Mouse (Mus musculus) right cerebral cortex, postnatal 14 days (tissue): ENCODE measurements around the gene Ralgapa2.

Source experiments
- DNase-seq: peaks from one replicate; pipeline ENCODE4 v3.0.0; 2022

Gene Ralgapa2

DNA sequence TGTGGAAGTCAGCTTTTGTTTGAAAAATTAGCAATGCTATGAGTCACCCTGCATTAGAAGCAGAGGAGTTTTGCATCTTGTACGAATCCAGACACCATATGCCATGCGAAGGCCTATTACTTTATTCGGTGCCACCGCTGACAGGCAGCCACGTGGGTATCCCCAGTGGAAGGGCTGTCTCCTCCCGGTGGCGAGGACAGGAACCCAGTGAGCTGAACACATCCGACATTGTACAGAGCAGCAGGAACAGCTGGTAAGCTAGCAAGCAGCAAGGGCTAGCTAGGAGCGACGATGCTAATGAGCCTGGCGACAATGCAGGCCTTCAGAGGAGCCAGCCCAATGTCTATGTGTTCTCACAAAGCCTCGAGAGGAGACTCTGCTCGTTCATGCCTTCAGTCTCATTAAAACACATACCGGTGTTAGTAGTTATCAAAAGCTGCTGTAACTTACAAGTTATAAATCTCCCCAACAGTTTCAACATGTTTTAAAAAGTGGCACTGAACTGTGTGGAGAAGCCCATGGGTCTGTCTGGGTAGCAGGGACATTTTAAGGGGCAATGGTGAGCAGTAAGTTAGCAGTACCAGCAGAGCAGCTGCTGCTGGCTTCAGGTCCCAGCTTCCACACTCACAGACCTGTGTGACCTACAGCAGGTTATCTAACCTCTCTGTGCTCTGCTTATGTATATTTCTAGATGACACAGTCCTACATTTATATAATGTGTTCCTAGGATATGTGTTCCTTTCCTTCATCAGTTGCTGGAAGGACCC, 221.1 kb downstream of the Ralgapa2 start:
- peak; percentile 41 for DNase-seq

DNA sequence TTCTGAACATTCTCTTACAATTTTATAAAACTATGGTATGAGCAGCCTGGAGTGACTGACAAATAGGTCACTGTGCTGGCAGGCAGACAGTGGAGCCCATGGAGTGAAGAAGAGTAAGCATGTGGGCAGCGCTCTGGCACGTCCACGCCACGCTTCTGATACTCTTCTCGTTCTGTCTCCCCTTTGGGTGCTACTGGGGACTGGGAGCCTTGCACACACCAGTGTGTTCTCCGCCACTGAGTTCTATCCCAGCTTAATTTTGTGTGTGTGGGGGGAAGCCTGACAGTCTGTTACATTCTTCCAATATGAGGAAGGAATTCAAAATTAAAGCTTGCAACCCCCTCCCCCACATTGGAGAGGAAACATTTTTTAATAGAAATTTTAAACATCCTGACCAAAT, 221.8 kb downstream of the Ralgapa2 start:
- DNase-seq = no peak

DNA sequence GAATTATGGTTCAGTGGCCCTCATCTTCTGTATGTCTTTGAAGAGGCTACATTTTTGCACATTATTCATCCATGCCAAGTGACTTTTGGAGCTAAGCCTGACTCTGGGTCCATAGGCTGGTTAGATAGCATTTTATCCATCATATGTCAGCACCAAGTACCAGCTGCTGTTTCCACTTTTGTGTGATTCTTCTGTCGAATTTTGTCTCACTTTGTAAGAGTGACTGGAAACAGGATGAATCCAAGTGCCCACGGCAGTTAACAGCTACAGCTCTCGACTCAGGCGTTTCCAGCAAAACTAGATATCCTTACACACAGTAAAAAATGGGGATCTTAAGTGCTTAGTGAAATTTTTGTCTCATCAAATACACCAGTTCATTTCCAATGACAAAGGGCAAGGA, 222.8 kb downstream of the Ralgapa2 start:
- DNase-seq = no peak

DNA sequence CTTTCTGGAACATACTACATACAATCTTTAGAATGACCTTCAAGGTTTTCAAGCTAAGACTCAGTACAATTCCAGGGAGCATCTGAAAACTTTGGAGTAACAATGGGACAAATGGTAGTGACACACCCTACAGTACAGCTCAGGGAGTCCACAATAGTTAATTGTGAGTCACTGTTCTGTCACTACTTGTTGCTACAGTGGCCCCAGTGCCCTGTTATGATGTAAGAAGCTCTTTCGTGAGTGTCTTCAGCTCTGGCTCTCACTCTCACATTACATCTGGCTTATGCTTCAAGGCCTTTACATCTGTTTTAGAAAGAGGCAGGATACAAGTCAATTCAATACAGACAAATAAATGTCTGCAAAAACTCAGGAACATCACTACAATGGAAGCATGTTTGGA, 223.8 kb downstream of the Ralgapa2 start:
- DNase-seq = no peak

DNA sequence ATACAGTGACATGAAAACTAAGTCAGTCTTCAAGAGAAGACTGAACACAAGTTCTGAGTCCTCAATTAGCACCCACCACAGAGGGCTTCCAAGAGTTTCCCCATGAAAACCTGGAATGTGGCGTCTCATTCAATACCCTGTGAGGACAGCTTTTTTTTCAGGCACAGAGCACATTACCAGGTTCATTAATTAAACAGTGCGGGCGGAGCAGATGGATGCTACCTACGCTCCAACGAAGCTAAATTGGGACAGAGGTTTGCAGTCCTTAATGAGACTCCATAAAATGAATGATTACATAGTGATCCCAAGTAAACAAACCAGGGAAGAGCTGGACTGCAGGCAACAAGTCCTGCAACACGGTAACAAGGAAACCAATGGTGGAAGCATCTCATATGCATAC, 224.6 kb downstream of the Ralgapa2 start:
- DNase-seq = no peak

DNA sequence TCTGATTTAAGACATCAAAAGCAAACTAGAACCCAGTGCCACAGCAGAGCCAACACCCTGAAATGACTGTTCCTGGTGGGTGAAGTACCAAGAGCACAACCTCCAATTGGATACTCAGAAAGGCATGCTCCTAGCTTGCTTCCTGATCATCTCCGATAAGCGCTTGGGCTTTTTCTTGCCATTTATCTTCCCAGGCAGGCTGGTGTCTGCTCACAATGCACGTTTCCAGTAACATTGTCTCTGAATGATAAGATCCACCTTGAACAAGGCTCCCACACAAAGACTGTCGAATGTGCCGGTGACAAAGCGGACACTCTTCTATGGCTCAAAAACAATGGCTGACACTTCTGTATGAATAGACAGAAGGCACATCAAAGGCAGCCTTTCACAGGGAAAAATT, 230.8 kb downstream of the Ralgapa2 start:
- no peak for DNase-seq

DNA sequence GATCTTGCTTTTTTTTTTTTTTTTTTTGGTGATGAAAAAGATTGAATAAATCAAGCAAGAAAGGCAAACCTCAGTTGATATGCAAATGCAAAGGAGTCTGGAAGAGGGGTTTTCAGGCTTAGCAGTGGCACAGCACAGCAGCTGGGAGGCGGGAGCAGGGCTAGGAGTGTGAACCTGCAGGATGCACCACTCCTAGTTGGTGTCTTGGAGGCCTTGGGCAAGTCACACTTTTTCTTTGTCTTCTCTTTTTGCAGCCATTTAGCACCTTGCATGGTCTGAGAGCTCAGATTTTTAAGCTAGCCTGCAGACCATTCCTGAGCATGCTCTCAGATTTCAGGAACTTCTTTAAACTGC, 231.2 kb downstream of the Ralgapa2 start:
- no peak for DNase-seq

DNA sequence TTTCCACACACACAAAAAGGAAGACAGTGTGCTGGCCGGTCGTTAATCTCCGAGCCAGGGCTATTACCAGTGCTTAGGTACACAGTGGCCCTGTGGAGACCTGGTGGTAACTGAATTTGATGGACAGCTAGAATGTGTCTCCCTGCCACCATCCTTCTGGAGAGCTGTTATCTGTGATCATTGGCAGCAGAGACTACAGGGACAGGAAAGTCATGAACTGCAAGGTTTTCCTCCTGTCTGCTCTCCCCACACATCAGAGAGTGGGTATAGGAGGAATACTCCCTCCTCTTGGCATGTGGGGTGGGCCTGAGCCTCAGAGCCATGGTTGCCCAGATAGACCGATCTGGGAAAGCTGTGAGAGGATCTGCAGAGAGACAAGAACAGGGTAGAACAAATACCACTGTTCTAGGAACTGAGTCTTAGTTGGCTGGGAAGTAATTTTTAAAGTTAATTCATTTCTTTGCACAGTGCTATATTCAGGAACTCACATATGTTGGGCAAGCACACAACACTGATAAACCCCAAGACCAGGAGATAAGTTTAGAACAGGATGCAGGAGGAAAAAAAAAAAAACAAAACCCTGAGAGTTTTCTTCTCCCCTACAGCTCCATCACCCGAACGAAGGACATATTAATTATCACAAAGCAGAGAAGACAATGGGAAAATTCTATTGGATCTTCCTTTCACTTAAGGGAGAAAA, 231.8 kb downstream of the Ralgapa2 start:
- no peak for DNase-seq

DNA sequence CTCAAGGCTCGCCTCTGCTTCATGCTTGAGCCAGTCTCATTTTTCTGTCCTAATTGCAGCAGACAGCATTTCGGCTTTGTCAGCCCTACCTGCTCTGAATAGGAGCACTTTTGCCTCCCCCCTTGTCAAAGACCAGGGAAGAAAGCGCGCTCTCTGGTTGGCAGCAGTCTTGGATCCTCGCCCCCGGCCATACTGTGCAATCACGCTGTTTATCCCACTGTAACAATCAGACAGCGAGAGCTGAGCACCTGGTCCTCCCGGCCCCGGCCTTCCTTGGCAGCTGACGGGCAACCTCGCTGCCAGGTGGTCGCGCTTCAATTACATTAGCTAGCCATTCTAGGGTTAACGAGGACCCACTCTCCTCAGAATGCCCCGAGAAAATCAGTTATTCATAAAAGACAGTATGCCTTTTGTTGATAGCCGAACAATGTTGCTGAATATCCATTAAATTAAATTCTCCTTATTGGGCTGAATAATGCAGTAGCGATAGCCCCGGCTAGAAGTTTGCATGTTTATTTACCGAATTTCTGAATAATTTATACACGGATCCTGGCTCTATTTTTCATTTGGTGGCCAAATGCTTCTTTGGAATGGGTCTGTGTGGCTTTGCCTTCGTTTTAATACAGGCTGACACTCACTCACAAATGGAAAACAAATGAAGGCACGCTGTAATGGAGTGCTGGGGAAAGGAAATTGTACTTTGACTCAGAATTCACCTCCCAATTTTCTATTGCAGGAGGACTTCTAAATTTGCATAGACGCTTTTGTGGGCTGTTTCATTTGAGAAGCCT, 232.5 kb downstream of the Ralgapa2 start:
- DNase-seq = no peak

DNA sequence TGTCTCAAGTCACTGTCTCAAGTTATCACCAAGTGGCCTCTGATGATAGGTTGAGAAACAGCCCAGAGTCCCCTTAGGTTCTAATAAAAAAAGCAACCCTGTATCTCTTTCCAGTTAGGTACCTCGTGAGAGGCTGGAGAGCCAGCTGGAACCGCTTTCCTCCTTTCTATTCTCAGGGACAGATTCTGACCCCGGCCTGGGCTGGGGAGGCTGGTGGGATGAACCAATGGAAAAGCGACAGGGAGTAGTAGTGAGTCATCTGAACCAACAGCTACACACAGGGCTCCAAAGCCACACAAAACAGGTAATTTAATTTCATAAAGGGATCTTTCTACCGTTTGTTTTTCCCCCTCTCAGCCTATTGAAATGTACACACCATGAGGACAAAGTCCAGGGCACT, 233.8 kb downstream of the Ralgapa2 start:
- DNase-seq = no peak

DNA sequence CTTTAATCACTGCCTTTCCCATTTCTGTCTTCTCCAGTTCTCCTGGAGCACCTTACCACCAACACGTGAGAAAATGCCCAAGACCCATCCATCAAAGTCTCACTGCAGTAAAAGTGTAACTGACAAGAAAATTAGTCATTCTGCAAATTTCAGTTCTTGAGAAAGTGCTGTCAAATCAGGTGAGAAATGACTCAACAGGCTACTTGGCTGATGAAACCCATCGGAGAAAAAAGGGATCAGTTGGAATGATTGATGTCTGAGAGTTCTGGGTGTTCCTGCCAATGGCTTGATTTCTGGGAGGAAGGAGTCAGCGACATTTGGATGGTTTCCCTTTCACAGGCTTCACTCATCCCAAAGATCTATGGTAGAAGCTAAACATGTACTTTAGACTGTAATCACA, 245.6 kb downstream of the Ralgapa2 start:
- no peak for DNase-seq

DNA sequence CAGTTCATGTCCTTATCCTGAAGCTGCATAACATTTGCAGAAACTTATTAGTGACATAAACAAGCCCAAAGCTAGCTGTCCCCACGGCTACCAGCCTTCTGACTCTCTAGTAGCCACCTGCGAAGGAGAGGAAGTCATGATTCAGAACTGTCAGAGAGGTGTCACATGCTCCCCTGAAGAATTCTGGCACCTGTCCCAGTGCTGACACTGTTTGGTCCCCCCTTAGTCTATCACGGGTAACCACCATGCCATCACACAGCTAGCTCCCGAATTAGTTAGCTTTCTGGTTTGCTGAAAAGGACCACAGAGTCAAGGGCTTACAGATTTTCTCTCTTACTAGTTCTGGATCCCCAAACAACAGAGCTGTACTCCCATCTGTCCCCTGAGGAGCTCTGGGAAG, 247.1 kb downstream of the Ralgapa2 start:
- DNase-seq = no peak

DNA sequence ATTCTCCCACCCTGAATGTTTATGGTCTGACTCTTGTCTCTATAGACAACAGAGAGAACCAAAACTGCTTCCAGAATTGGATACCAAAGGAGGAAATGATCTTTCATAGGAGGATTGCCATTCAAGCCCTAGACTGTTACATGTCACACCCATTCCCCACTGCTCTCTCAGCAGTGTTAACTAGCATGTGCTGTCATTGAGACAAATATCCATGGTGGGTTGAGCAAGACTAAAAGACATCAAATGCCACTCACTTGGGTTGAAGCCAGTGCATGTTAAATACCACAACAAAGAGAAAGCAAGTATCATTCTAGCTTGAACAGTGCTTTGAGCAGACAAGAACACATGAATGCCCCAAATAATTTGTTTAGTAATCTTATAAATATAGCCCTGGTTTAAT, 249.2 kb downstream of the Ralgapa2 start:
- no peak for DNase-seq

DNA sequence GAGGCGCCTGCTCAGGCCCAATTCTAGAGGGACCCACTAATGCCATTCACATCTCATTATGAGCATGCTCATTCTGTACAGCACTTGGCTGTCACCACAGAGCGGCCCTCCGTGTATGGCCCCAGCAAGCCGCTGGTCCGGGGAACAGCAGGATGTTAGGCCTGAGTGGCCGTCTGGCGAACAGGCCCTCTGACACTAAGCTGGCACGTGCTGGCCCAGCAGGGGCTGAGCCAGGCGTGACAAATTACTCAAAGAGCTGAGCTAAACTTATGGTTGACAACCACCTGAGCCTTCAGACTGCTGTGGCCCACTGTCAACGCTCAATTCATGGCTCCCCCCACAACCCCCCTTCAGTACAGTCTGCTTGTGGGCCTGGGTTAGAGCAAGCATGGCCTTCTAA, 249.9 kb downstream of the Ralgapa2 start:
- DNase-seq = no peak

DNA sequence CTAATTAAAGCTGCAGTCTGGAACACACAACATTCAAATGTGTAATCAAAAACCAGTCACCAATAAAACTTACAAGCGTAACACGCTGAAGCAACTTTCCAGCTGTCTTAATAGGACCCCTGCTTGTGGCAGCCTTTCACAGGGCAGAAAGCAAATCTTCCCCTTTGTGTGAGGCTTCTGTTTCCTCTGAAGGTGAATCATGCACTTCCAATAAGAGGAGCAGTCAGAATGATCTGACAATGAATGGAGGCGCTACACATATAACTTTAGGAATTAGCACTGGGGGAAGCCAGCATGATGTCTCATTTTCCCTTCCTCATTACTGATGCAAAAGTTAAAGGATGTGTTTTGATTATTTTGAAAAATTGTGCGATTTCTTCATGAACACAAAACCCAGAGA, 251.0 kb downstream of the Ralgapa2 start:
- no peak for DNase-seq

DNA sequence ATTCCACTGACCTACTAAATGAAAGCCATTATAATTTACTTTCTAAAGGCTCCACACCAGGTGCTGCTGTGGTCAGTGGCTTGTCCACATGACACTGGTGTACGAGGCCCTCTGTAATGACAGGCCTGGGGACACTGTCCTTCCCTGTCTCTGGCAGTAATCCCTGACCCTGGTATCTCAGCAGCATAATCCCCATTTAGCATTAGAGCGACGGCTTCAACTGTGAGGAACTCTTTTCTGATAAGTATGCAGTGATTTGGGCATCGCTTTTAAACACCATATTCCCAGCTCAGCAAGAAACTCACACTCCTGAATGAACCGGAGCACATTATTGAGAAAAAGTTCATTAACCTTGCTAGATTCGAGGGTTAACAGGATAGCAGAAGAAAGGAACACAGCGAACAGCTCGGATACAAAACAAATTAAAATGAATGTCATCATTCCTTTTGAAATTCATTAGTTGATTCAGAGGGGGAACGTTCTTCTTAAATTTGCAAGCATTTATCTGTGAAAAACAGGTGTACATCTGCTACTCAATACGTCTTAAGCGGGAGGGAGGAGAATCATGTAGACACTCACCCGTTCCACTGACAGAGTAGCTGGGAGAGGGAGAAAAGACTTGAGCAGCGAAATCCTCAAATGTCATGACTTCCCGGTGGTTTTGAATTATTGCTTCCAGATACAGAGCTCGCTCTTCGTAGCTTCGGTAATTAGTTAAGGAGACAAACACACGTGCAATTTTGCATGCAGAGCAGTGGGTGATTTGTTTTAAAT, 252.2 kb downstream of the Ralgapa2 start:
- no peak for DNase-seq

DNA sequence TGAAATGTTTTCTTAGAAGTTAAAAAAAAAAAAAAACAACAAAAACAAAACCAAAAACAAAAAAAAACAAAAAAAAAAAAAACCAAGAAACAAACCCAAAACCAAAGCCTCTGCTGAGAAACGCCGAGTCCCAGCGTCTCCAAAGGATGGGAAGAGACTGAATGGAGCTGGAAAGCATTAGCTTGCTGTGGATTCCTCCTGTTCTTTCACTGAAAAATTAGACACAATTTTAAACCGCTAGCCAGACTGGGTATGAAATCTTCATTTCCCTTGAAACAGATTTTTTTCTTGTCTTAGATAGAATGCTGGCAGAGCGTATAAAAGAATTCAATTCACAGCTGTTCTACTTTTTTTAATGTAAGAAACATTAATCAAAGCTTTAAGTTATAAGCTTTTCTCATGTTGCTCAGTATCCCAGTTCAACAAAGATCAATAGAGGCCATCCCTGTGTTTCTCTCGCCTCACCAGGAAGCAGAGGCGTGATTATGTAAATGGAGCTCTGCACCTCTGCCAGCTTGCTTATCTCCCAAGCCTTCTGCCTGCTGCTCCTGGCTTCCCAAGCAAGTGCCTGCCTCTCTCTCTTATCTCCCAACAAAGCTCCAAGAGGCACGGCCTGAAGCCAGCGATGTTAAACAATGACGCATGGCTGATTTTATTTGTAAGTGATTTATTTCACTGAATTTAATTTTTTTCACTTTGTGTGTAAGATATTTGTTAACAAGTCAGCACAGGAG, 253.2 kb downstream of the Ralgapa2 start:
- no peak for DNase-seq

DNA sequence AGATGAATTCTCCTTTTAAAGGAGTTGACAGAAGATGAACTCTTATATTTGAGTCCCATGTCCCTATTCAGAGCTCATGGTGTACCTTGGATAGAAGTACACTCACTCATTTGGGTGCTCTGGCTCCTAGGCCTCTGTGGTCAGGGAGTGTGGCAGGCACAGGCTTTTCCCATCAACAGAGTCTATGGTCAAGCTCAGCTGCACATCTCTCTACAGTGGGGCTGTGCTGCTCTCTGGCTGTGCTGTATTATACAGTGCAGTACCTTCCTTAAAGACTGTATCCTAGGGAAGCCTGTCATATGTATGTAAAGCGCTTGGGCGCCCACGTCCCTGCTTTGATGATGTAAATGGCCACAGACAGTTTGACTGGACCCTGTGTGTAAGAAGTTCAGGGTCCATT, 254.5 kb downstream of the Ralgapa2 start:
- DNase-seq = no peak

DNA sequence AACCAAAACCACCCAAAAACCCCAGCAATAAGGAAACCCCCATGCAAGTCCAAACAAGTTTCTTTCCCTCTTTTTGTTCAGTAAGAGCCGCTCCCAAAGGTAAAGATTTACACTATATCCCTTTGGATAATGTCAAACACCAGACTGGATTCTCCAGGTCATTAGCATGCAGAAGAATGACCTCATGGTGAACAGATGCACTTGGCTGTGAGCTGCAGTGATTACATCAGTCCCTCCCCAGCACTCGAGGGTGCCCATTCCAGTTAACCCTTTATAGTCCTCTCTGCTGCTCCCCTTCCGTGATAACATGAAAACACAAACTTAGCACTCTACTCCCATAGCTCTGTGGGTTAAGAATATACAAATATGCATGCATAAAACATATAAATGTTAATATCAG, 255.1 kb downstream of the Ralgapa2 start:
- DNase-seq = no peak

DNA sequence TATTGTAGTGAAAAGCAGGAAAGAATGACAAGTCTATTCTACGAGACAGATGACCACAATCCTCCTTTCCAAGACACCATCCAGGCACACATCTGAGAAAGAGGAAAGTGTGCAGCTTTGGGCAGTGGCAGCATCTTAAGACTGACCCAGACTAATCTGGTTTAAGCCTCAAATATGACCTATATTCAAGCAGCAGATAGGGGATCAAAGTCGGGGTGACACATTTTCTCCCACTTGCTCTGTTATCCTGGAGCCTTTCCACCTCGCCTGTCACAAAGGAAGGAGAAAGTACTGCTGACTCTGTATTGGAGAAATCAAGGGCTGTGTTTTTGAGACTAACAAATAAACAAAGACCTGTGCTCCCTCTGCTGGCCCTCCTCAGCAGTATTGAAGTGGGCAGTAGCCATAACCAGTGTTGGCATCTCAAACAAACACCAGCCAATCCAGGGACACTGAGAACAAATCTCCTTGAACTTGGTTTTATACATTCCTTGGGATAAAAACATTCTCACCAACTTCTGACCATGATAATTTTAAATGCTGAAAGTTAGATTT, 255.7 kb downstream of the Ralgapa2 start:
- no peak for DNase-seq

DNA sequence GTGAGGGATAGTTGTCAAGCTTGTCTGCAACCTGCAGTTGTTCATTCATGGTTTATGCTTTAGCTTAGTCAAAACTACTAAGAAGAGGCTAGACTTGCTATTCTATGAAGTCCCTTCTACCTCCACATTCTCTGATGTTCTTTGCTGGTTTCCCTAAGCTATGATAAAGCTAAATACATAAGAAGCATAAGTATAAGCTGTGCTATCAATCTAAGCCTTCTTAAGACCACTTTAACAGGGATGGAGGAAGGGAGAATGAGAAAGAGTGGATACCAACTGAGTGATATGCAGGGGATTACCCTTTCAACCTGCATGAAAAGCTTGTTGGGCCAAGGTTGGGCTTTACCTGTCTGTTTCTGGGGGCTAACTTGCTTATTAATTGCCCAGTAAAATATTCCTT, 256.5 kb downstream of the Ralgapa2 start:
- DNase-seq = no peak

DNA sequence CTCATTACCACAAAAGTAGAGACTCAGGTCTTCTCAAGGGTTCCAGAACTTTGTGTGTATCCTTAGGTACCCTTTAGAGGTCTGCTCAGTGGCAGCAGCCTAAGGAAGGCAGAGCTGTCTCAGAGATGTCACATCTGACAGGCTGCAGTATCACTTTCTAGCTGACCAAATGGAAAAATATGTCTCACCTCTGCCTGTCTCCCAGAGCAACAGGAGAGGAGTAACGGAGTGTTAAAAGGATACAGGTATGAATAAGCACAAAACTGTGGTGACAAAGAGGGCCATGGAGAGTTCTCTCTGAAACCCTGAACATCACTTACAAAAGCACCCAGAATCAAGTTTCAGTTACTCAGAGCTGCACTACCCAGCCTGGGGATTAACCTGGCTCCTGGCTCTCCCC, 257.8 kb downstream of the Ralgapa2 start:
- no peak for DNase-seq
